Mouse (Mus musculus) liver, embryonic 11.5 days (tissue): ENCODE data around the gene Haao. TPM values are rescaled to one million over a fixed set of nuclear protein-coding genes. Genes with fewer than 3 reads are reported as not detected.
A peak's percentile ranks its signal among the peaks of the same experiment; 100 is the strongest.

Experiments used
- ATAC-seq: fragments of 200-750 bp; cut with Nextera tagmentation; replicated peaks from 2 replicates; pipeline ENCODE4 v1.8.0; 2017; ENCODE audit warnings: moderate number of reproducible peaks, mild to moderate bottlenecking, moderate TSS enrichment, moderate library complexity; ENCODE audit not compliant: low FRiP score
- DNase-seq: peaks from one replicate; pipeline ENCODE4 v3.0.0-alpha.2; 2017; ENCODE audit warnings: low spot score
- H3K27ac ChIP-seq: fragments of 300-500 bp; sonication (generic); 2 replicates; pipeline ENCODE4 v1.5.1; 2014; ENCODE audit warnings: mild to moderate bottlenecking, low read depth, low read length, control low read depth
- H3K27me3 ChIP-seq: fragments of 300-500 bp; sonication (generic); replicated peaks from 2 replicates; pipeline ENCODE4 v1.6.1; 2014; ENCODE audit warnings: low read length, mixed read lengths; ENCODE audit not compliant: control insufficient read depth, insufficient read depth
- H3K36me3 ChIP-seq: fragments of 300-500 bp; sonication (generic); 2 replicates; pipeline ENCODE4 v1.6.1; 2014; ENCODE audit warnings: mild to moderate bottlenecking, low read length, moderate library complexity, mixed read lengths; ENCODE audit not compliant: control insufficient read depth, insufficient read depth
- H3K4me1 ChIP-seq: fragments of 300-500 bp; sonication (generic); replicated peaks from 2 replicates; pipeline ENCODE4 v1.6.1; 2014; ENCODE audit warnings: low read length, mixed read lengths; ENCODE audit not compliant: control insufficient read depth, insufficient read depth
- H3K4me2 ChIP-seq: fragments of 300-500 bp; sonication (generic); 2 replicates; pipeline ENCODE4 v1.6.1; 2014; ENCODE audit warnings: mild to moderate bottlenecking, control low read depth, moderate library complexity
- H3K4me3 ChIP-seq: fragments of 300-500 bp; sonication (generic); 2 replicates; pipeline ENCODE4 v1.5.1; 2014; ENCODE audit warnings: low read depth, low read length, control low read depth
- H3K9ac ChIP-seq: fragments of 300-500 bp; sonication (generic); 2 replicates; pipeline ENCODE4 v1.6.1; 2014; ENCODE audit warnings: low read depth, low read length, control low read depth
- H3K9me3 ChIP-seq: fragments of 300-500 bp; sonication (generic); 2 replicates; pipeline ENCODE4 v1.6.1; 2016; ENCODE audit warnings: low read length, inconsistent platforms, mixed read lengths; ENCODE audit not compliant: control insufficient read depth
- WGBS: fragments of 180-500 bp; shearing (Covaris S2); extraction: QIAGEN DNeasy Blood & Tissue Kit; methylation state at CpG from one replicate; pipeline ENCODE4 v1.1.7; 2014; 5-methylcytosine and 5-hydroxymethylcytosine counted together
- polyA plus RNA-seq: library from polyadenylated mRNA; unstranded; fragments of >200 nt; fragmentation: Nextera tagmentation; extraction: Ambion mirVana; gene quantifications from 2 replicates; pipeline ENCODE4 v1.2.1, GENCODE M21; 2014

Haao gene
- polyA plus RNA-seq, 1 experiment from 2014 or later, result 4.3 TPM

GRCm38 (mm10) chr17:83837659-83838190, 10.0 kb downstream of the Haao start:
- ATAC-seq (no peak), DNase-seq (no peak)
- Histone ChIP-seq H3K9me3 (no peaks in the 10 kb centered on the region), H3K36me3 (no peaks in the 10 kb centered on the region; the same call in 1 of the 2 replicates), H3K4me2 (no peak overlapping the region), H3K9ac (no peak overlapping the region), H3K27ac (no peak overlapping the region), H3K27me3 (no peaks in the 10 kb centered on the region), H3K4me1 (peaks cover 5% of the 10 kb centered on the region), H3K4me3 (no peak overlapping the region)
- 73% methylated on average over 8 of the region's 8 CpGs for WGBS

DNA sequence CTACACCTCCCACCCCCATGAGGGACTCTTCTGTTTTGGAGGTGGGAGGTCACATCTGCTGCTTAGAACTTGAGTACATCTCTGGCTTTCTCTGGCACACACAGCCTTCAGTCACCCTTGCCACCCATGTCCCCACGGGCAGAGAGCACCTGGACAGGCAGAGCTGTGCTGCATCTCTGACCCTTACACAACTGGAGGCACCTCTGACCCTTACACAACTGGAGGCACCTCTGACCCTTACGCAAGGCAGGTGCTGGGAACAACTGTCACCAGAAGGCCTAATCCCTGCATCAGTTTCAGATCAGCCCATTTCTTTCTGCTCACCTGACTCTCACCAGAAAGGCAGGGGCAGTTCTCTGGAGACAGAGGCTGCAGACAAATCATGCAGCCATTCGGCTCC, 11.7 kb downstream of the Haao start:
- no peak for DNase-seq
- H3K27ac ChIP-seq, result peak overlapping the region; percentile 80
- WGBS, result 69% methylated on average over 3 of the region's 3 CpGs

GRCm38 (mm10) chr17:83834120-83834519, 13.6 kb downstream of the Haao start:
- DNase-seq (no peak), ATAC-seq (no peak)
- Histone ChIP-seq H3K27ac (no peak overlapping the region), H3K9me3 (no peaks in the 10 kb centered on the region), H3K4me1 (peaks cover 5% of the 10 kb centered on the region; the same call in 1 of the 2 replicates), H3K36me3 (no peaks in the 10 kb centered on the region), H3K27me3 (no peaks in the 10 kb centered on the region), H3K4me2 (no peak overlapping the region), H3K4me3 (no peak overlapping the region), H3K9ac (no peak overlapping the region)
- WGBS, result 65% methylated on average over 4 of the region's 4 CpGs

More for the DNA sequence above, 11.7 kb downstream of the Haao start:
- H3K9me3 ChIP-seq, result no peaks in the 10 kb centered on the region
- peak; percentile 74 for ATAC-seq
- no peaks in the 10 kb centered on the region for H3K36me3 ChIP-seq
- peaks cover 5% of the 10 kb centered on the region; the same call in 1 of the 2 replicates for H3K4me1 ChIP-seq
- no peak overlapping the region for H3K9ac ChIP-seq
- H3K4me2 ChIP-seq, result no peak overlapping the region
- no peaks in the 10 kb centered on the region for H3K27me3 ChIP-seq
- no peak overlapping the region for H3K4me3 ChIP-seq

DNA sequence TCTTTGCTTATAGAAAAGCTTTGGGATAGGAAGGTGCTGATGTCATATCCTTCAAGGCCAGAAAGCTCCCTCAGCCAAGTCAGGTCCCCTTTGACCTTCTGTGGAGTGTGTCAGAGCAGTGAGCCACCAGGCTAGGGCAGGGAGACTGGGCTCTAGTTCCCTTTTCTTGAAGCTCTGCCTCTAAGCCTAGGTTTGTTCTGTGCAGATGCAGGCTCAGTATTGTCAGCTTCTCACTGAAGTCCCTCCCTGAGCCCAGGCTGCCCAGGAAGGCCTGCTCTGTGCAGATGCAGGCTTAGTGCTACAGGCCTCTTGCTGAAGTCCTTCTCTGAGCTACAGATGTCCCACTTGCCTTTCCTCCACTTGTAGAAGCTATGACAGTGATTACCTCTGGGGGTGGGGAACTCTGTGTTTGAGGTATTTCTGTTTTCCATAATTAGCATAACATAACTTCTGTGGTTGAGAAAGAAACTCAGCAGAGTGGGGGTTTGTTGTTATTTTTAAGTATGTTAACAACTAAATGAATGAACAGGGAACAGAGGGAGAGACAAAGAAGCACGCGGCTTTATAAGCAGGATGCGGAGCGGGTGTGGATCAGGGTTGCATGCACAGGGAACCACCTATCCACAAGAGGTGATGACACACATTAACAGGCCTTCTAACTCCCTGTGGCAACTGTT, 17.0 kb downstream of the Haao start:
- no peak overlapping the region for H3K4me3 ChIP-seq
- peaks cover 5% of the 10 kb centered on the region; the same call in 1 of the 2 replicates for H3K4me1 ChIP-seq
- H3K27me3 ChIP-seq, result no peaks in the 10 kb centered on the region
- no peak overlapping the region for H3K4me2 ChIP-seq
- H3K9me3 ChIP-seq, result no peaks in the 10 kb centered on the region
- H3K9ac ChIP-seq, result no peak overlapping the region
- no peaks in the 10 kb centered on the region for H3K36me3 ChIP-seq
- no peak for DNase-seq
- WGBS, result 91% methylated on average over 4 of the region's 4 CpGs
- ATAC-seq, result no peak
- no peak overlapping the region for H3K27ac ChIP-seq

DNA sequence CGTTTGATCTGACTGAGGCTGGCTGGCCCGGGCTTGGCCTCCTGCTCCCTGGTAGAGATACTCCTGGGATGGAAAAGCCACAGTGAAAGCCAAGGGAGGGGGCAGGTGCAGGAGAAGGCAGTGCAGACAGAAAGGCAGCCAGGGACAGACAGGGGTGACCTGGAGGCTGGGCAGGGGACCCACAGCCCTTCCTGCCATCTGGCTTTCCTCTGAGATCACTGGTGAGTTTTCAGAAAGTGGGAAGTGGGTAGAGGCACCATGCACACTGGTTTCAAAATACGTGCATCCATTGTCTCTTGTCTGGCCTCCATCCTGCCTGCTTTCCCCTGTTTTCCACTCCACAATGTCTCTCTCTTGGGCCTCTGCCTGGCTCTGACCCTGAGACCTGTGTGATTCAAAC, 18.4 kb downstream of the Haao start:
- no peak for ATAC-seq
- no peak for DNase-seq
- Histone ChIP-seq H3K4me1 (no peaks in the 10 kb centered on the region; the same call in 1 of the 2 replicates), H3K36me3 (no peaks in the 10 kb centered on the region), H3K9me3 (no peaks in the 10 kb centered on the region), H3K27ac (no peak overlapping the region), H3K9ac (no peak overlapping the region), H3K4me2 (no peak overlapping the region), H3K4me3 (no peak overlapping the region), H3K27me3 (no peaks in the 10 kb centered on the region)
- 65% methylated on average over 3 of the region's 3 CpGs for WGBS

GRCm38 (mm10) chr17:83823835-83824234, 23.9 kb downstream of the Haao start:
- 0 out of 2 replicates have a peak, but pooled peaks cover 3% of the 10 kb centered on the region for H3K4me1 ChIP-seq
- H3K9ac ChIP-seq, result no peak overlapping the region
- no peaks in the 10 kb centered on the region for H3K27me3 ChIP-seq
- no peak overlapping the region for H3K4me3 ChIP-seq
- 79% methylated on average over 7 of the region's 7 CpGs for WGBS
- ATAC-seq (no peak), DNase-seq (no peak)
- no peak overlapping the region for H3K27ac ChIP-seq
- H3K9me3 ChIP-seq, result no peaks in the 10 kb centered on the region
- no peak overlapping the region for H3K4me2 ChIP-seq
- no peaks in the 10 kb centered on the region for H3K36me3 ChIP-seq

DNA sequence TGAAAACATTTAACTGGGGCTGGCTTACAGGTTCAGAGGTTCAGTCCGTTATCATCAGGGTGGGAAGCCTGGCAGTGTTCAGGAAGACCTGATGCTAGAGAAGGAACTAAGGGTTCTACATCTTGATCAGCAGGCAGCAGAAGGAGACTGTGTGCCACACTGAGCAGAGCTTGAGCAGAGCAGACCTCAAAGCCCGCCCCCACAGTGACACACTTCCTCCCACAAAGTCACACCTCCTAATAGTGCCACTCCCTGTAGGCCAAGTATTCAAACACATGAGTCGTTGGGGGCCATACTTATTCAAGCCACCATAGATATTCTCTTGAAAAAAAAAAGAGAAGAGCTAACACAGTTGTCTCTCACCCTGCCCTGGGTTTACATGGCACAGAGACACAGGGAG, 25.9 kb downstream of the Haao start:
- H3K9me3 ChIP-seq, result no peaks in the 10 kb centered on the region
- DNase-seq, result no peak

GRCm38 (mm10) chr17:83820701-83821100, 27.1 kb downstream of the Haao start:
- Histone ChIP-seq H3K4me1 (0 out of 2 replicates have a peak, but pooled peaks cover 3% of the 10 kb centered on the region), H3K27me3 (no peaks in the 10 kb centered on the region), H3K9ac (no peak overlapping the region), H3K9me3 (no peaks in the 10 kb centered on the region), H3K4me2 (no peak overlapping the region), H3K4me3 (no peak overlapping the region), H3K36me3 (no peaks in the 10 kb centered on the region), H3K27ac (no peak overlapping the region)
- ATAC-seq (no peak), DNase-seq (no peak)
- 87% methylated on average over 5 of the region's 5 CpGs for WGBS

More for the DNA sequence above, 25.9 kb downstream of the Haao start:
- Histone ChIP-seq H3K9ac (no peak overlapping the region), H3K4me1 (0 out of 2 replicates have a peak, but pooled peaks cover 3% of the 10 kb centered on the region), H3K4me3 (no peak overlapping the region), H3K27me3 (no peaks in the 10 kb centered on the region), H3K36me3 (no peaks in the 10 kb centered on the region), H3K4me2 (no peak overlapping the region), H3K27ac (no peak overlapping the region)
- no peak for ATAC-seq
- WGBS, result 74% methylated on average over 3 of the region's 3 CpGs

GRCm38 (mm10) chr17:83819503-83819902, 28.3 kb downstream of the Haao start:
- WGBS, result 66% methylated on average over 8 of the region's 8 CpGs
- no peak overlapping the region for H3K4me2 ChIP-seq
- ATAC-seq, result no peak

More at GRCm38 (mm10) chr17:83819503-83819902, 28.3 kb downstream of the Haao start:
- Histone ChIP-seq H3K27ac (no peak overlapping the region), H3K27me3 (no peaks in the 10 kb centered on the region), H3K9me3 (no peaks in the 10 kb centered on the region), H3K9ac (no peak overlapping the region), H3K4me3 (no peak overlapping the region), H3K4me1 (0 out of 2 replicates have a peak, but pooled peaks cover 3% of the 10 kb centered on the region), H3K36me3 (0 out of 2 replicates have a peak, but pooled peaks cover 2% of the 10 kb centered on the region)
- DNase-seq, result no peak
